Mouse (Mus musculus): ENCODE results near the gene Isca2. TPM values are rescaled to one million over a fixed set of nuclear protein-coding genes. Genes with fewer than 3 reads are reported as not detected.

Isca2 gene
- polyA plus RNA-seq, 1 experiment from 2014 or later: 133 TPM

GRCm38 (mm10) chr12:84750661-84751060 lies 22.4 kb upstream of the Isca2 start:
- ATAC-seq (ENCODE audit: low FRiP score, low TSS enrichment): no peak
- Histone ChIP-seq H3K27ac (replicated peaks; ENCODE audit: low read depth, low read length) (no peak overlapping the region), H3K4me1 (ENCODE audit: control insufficient read depth, insufficient read depth, low read length) (peaks cover 27% of the 10 kb centered on the region), H3K9me3 (ENCODE audit: control insufficient read depth, low read length) (no peaks in the 10 kb centered on the region), H3K27me3 (ENCODE audit: control insufficient read depth, insufficient read depth, low read length) (no peaks in the 10 kb centered on the region), H3K4me2 (ENCODE audit: low read length) (no peak overlapping the region), H3K36me3 (ENCODE audit: control insufficient read depth, insufficient read depth, low read length) (peaks cover 2% of the 10 kb centered on the region; the same call in 1 of the 2 replicates), H3K9ac (replicated peaks; ENCODE audit: low read length) (no peak overlapping the region), H3K4me3 (replicated peaks; ENCODE audit: low read depth, low read length) (no peak overlapping the region)
- no peak for DNase-seq
- 84% methylated on average over 14 of the region's 14 CpGs for WGBS

- Histone ChIP-seq H3K36me3 (ENCODE audit: control insufficient read depth, insufficient read depth, low read length) (peaks cover 19% of the 10 kb centered on the region), H3K9ac (replicated peaks; ENCODE audit: low read length) (no peak overlapping the region), H3K27me3 (ENCODE audit: control insufficient read depth, insufficient read depth, low read length) (no peaks in the 10 kb centered on the region), H3K4me3 (replicated peaks; ENCODE audit: low read depth, low read length) (no peak overlapping the region), H3K4me2 (ENCODE audit: low read length) (peak overlapping the region; percentile 17; the same call in 1 of the 2 replicates), H3K27ac (replicated peaks; ENCODE audit: low read depth, low read length) (peak overlapping the region; percentile 80), H3K9me3 (ENCODE audit: control insufficient read depth, low read length) (no peaks in the 10 kb centered on the region), H3K4me1 (ENCODE audit: control insufficient read depth, insufficient read depth, low read length) (peaks cover 27% of the 10 kb centered on the region)
- WGBS: 14% methylated on average over 14 of the region's 14 CpGs
- ATAC-seq (ENCODE audit: low FRiP score, low TSS enrichment) (peak; percentile 62; the same call in 1 of the 2 replicates), DNase-seq (peak; percentile 86)
Measured at GRCm38 (mm10) chr12:84752131-84752977, 20.7 kb upstream of the Isca2 start.

- Histone ChIP-seq H3K4me2 (ENCODE audit: low read length) (no peak overlapping the region), H3K36me3 (ENCODE audit: control insufficient read depth, insufficient read depth, low read length) (peaks cover 42% of the 10 kb centered on the region), H3K4me3 (replicated peaks; ENCODE audit: low read depth, low read length) (no peak overlapping the region), H3K9me3 (ENCODE audit: control insufficient read depth, low read length) (no peaks in the 10 kb centered on the region), H3K4me1 (ENCODE audit: control insufficient read depth, insufficient read depth, low read length) (peaks cover 27% of the 10 kb centered on the region), H3K9ac (replicated peaks; ENCODE audit: low read length) (no peak overlapping the region), H3K27me3 (ENCODE audit: control insufficient read depth, insufficient read depth, low read length) (no peaks in the 10 kb centered on the region), H3K27ac (replicated peaks; ENCODE audit: low read depth, low read length) (0 out of 2 replicates have a peak overlapping the region, but pooled peaks have one; percentile 3)
- 35% methylated on average over 16 of the region's 16 CpGs for WGBS
- no peak for ATAC-seq (ENCODE audit: low FRiP score, low TSS enrichment)
- peak; percentile 85 for DNase-seq
Measured at GRCm38 (mm10) chr12:84755008-84755695, 17.9 kb upstream of the Isca2 start.

- WGBS: 95% methylated on average over 10 of the region's 10 CpGs
- no peaks in the 10 kb centered on the region for H3K9me3 ChIP-seq (ENCODE audit: control insufficient read depth, low read length)
- H3K4me1 ChIP-seq (ENCODE audit: control insufficient read depth, insufficient read depth, low read length): peaks cover 27% of the 10 kb centered on the region
- H3K27me3 ChIP-seq (ENCODE audit: control insufficient read depth, insufficient read depth, low read length): no peaks in the 10 kb centered on the region
- no peak for DNase-seq
- H3K36me3 ChIP-seq (ENCODE audit: control insufficient read depth, insufficient read depth, low read length): peaks cover 51% of the 10 kb centered on the region
- H3K27ac ChIP-seq (replicated peaks; ENCODE audit: low read depth, low read length): no peak overlapping the region
- ATAC-seq (ENCODE audit: low FRiP score, low TSS enrichment): no peak
- H3K9ac ChIP-seq (replicated peaks; ENCODE audit: low read length): no peak overlapping the region
- no peak overlapping the region for H3K4me2 ChIP-seq (ENCODE audit: low read length)
- H3K4me3 ChIP-seq (replicated peaks; ENCODE audit: low read depth, low read length): no peak overlapping the region
Measured at GRCm38 (mm10) chr12:84756016-84756415, 17.0 kb upstream of the Isca2 start.

- 78% methylated on average over 2 of the region's 2 CpGs for WGBS
- no peak overlapping the region for H3K27ac ChIP-seq (replicated peaks; ENCODE audit: low read depth, low read length)
Measured at GRCm38 (mm10) chr12:84759063-84759462, 14.0 kb upstream of the Isca2 start.

GRCm38 (mm10) chr12:84762532-84762931 lies 10.5 kb upstream of the Isca2 start:
- Histone ChIP-seq H3K4me2 (ENCODE audit: low read length) (no peak overlapping the region), H3K36me3 (ENCODE audit: control insufficient read depth, insufficient read depth, low read length) (peaks cover 69% of the 10 kb centered on the region), H3K9me3 (ENCODE audit: control insufficient read depth, low read length) (no peaks in the 10 kb centered on the region), H3K4me3 (replicated peaks; ENCODE audit: low read depth, low read length) (no peak overlapping the region), H3K27ac (replicated peaks; ENCODE audit: low read depth, low read length) (no peak overlapping the region), H3K9ac (replicated peaks; ENCODE audit: low read length) (no peak overlapping the region), H3K27me3 (ENCODE audit: control insufficient read depth, insufficient read depth, low read length) (no peaks in the 10 kb centered on the region), H3K4me1 (ENCODE audit: control insufficient read depth, insufficient read depth, low read length) (0 out of 2 replicates have a peak, but pooled peaks cover 3% of the 10 kb centered on the region)
- DNase-seq (no peak), ATAC-seq (ENCODE audit: low FRiP score, low TSS enrichment) (no peak)
- WGBS: 93% methylated on average over 5 of the region's 5 CpGs

More at GRCm38 (mm10) chr12:84759063-84759462, 14.0 kb upstream of the Isca2 start:
- Histone ChIP-seq H3K9ac (replicated peaks; ENCODE audit: low read length) (no peak overlapping the region), H3K36me3 (ENCODE audit: control insufficient read depth, insufficient read depth, low read length) (peaks cover 76% of the 10 kb centered on the region), H3K9me3 (ENCODE audit: control insufficient read depth, low read length) (no peaks in the 10 kb centered on the region), H3K4me1 (ENCODE audit: control insufficient read depth, insufficient read depth, low read length) (no peaks in the 10 kb centered on the region), H3K4me3 (replicated peaks; ENCODE audit: low read depth, low read length) (no peak overlapping the region), H3K27me3 (ENCODE audit: control insufficient read depth, insufficient read depth, low read length) (no peaks in the 10 kb centered on the region), H3K4me2 (ENCODE audit: low read length) (no peak overlapping the region)
- ATAC-seq (ENCODE audit: low FRiP score, low TSS enrichment) (no peak), DNase-seq (peak; percentile 72)

GRCm38 (mm10) chr12:84763577-84764218 lies 9.4 kb upstream of the Isca2 start:
- no peaks in the 10 kb centered on the region for H3K27me3 ChIP-seq (ENCODE audit: control insufficient read depth, insufficient read depth, low read length)
- ATAC-seq (ENCODE audit: low FRiP score, low TSS enrichment): no peak
- no peak overlapping the region for H3K9ac ChIP-seq (replicated peaks; ENCODE audit: low read length)
- no peak overlapping the region for H3K4me2 ChIP-seq (ENCODE audit: low read length)
- no peak for DNase-seq
- WGBS: 93% methylated on average over 13 of the region's 13 CpGs
- no peaks in the 10 kb centered on the region for H3K9me3 ChIP-seq (ENCODE audit: control insufficient read depth, low read length)
- H3K27ac ChIP-seq (replicated peaks; ENCODE audit: low read depth, low read length): no peak overlapping the region
- H3K36me3 ChIP-seq (ENCODE audit: control insufficient read depth, insufficient read depth, low read length): peaks cover 59% of the 10 kb centered on the region
- H3K4me1 ChIP-seq (ENCODE audit: control insufficient read depth, insufficient read depth, low read length): 0 out of 2 replicates have a peak, but pooled peaks cover 3% of the 10 kb centered on the region
- H3K4me3 ChIP-seq (replicated peaks; ENCODE audit: low read depth, low read length): no peak overlapping the region

- Histone ChIP-seq H3K27me3 (ENCODE audit: control insufficient read depth, insufficient read depth, low read length) (no peaks in the 10 kb centered on the region), H3K4me3 (replicated peaks; ENCODE audit: low read depth, low read length) (no peak overlapping the region), H3K9me3 (ENCODE audit: control insufficient read depth, low read length) (no peaks in the 10 kb centered on the region), H3K36me3 (ENCODE audit: control insufficient read depth, insufficient read depth, low read length) (peaks cover 57% of the 10 kb centered on the region), H3K27ac (replicated peaks; ENCODE audit: low read depth, low read length) (no peak overlapping the region), H3K9ac (replicated peaks; ENCODE audit: low read length) (no peak overlapping the region), H3K4me1 (ENCODE audit: control insufficient read depth, insufficient read depth, low read length) (0 out of 2 replicates have a peak, but pooled peaks cover 3% of the 10 kb centered on the region), H3K4me2 (ENCODE audit: low read length) (no peak overlapping the region)
- DNase-seq (no peak), ATAC-seq (ENCODE audit: low FRiP score, low TSS enrichment) (no peak)
- WGBS: 90% methylated on average over 7 of the region's 7 CpGs
Measured at GRCm38 (mm10) chr12:84764756-84765155, 8.3 kb upstream of the Isca2 start.
